Mouse (Mus musculus): Measurements from ENCODE around the gene Sema4d.

GRCm38 (mm10) chr13:51745862-51746261 is 47.7 kb downstream of the Sema4d start:
- TF ChIP-seq CTCF (IDR thresholded peaks at IDR 0.05; ENCODE audit: low read depth, low read length) = no peak
- no peak for TF ChIP-seq GATA1 (IDR thresholded peaks at IDR 0.05; ENCODE audit: borderline replicate concordance, low read length)
- 0 out of 2 replicates have a peak, but pooled peaks have one; percentile 14 for TF ChIP-seq TAL1 (conservative IDR thresholded peaks at IDR 0.05; ENCODE audit: low read depth, low read length)
- TF ChIP-seq POLR2AphosphoS5 (IDR thresholded peaks at IDR 0.05; ENCODE audit: insufficient replicate concordance, low read depth, low read length) = no peak
- TF ChIP-seq GATA2 (IDR thresholded peaks at IDR 0.05; ENCODE audit: borderline replicate concordance, low read depth, low read length) = no peak

All from G1E (cell line).